Mouse (Mus musculus): ENCODE measurements around the gene Pde5a. TPM values are rescaled to one million over a fixed set of nuclear protein-coding genes. Genes with fewer than 3 reads are reported as not detected.

Pde5a gene
- polyA plus RNA-seq, 1 experiment from 2014 or later, result 2.4 TPM

DNA sequence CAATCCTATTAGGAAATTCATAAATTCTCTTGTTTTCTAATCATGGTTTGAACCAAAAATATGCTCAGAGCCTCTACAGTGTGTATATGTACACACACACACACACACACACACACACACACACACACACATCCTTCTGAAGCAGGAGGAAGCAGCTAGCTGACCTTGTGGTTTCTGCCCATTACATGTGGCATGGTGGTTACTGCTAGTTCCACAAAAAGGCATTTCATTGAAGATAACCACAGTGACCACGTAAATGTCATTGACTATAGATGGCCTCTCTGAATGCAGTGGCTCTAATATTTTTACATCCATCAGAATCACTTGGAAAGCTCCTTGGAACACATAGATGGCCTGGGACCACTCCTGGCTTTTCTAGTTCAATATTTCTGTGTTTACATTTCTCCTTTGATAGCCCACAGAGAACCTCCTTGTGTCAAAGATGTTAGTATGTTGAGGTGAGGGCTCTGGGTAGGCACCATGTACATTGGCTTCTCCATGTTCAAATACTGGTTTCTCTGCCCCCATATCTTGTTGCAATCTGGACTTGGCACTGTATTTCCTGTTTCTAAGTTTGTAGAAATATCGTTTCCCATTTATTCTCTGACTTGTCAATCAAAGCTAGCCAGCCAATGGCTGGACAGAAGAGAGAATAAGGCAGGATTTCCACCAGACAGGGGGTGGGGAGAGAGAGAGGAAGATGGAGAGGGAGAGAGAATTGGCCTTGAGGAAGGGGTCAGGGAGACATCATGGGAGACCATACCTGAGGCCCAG is 81.5 kb downstream of the Pde5a start:
- Histone ChIP-seq H3K4me2 (no peak overlapping the region), H3K4me1 (replicated peaks) (peaks cover 4% of the 10 kb centered on the region), H3K27me3 (replicated peaks) (no peaks in the 10 kb centered on the region), H3K9me3 (replicated peaks) (no peaks in the 10 kb centered on the region), H3K36me3 (no peaks in the 10 kb centered on the region), H3K9ac (no peak overlapping the region), H3K27ac (ENCODE audit: poor library complexity, severe bottlenecking) (no peak overlapping the region), H3K4me3 (no peak overlapping the region)
- 78% methylated on average over 2 of the region's 2 CpGs for WGBS
- ATAC-seq (ENCODE audit: insufficient number of reproducible peaks, low FRiP score), result no peak

DNA sequence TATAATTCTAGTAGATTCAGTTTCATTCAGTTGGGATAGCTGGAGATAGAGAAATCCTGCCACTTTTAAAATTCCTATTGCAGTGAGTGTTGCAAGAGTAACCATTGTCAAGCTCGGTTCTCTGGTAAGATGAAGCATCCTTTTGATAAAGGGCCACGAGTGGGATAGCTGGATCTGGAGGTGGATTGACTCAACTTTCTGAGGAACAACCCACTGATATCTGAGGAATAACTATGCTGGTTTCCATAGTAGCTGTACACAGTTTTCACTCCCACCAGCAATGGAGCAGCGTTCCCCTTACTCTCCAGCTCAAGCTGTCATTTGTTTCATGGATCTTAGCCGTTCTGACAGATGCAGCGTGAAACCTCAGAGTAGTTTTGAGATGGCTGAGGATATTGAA is 82.2 kb downstream of the Pde5a start:
- no peak for ATAC-seq (ENCODE audit: insufficient number of reproducible peaks, low FRiP score)
- no peak overlapping the region for H3K4me3 ChIP-seq
- peaks cover 4% of the 10 kb centered on the region for H3K4me1 ChIP-seq (replicated peaks)
- no peak overlapping the region for H3K4me2 ChIP-seq
- 83% methylated on average over 5 of the region's 5 CpGs for WGBS
- no peaks in the 10 kb centered on the region for H3K27me3 ChIP-seq (replicated peaks)
- no peaks in the 10 kb centered on the region for H3K9me3 ChIP-seq (replicated peaks)
- H3K27ac ChIP-seq (ENCODE audit: poor library complexity, severe bottlenecking), result no peak overlapping the region
- no peak overlapping the region for H3K9ac ChIP-seq
- H3K36me3 ChIP-seq, result no peaks in the 10 kb centered on the region

DNA sequence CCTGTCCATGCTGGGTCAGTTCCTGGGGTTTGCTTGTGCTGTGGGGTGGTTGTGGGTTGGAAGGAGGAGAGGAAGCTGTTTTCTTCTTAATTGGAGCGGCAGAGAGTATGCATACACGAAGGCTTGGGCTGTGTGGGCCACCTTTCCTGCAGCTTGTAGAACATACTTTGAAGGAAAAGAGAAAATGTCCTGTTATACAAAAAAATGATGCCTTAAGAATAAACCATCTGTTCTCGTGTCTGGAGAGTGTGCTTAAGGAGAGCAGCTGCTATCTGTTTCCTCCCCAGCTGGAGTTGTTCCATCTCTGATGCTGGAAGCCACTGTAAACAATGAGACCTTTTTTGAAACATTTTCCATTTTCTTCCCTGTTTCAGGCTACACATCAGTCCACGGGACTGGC is 85.8 kb downstream of the Pde5a start:
- Histone ChIP-seq H3K36me3 (no peaks in the 10 kb centered on the region), H3K27me3 (replicated peaks) (no peaks in the 10 kb centered on the region), H3K9ac (no peak overlapping the region), H3K4me3 (no peak overlapping the region), H3K4me2 (no peak overlapping the region), H3K27ac (ENCODE audit: poor library complexity, severe bottlenecking) (0 out of 2 replicates have a peak overlapping the region, but pooled peaks have one; percentile 8), H3K4me1 (replicated peaks) (peaks cover 8% of the 10 kb centered on the region), H3K9me3 (replicated peaks) (no peaks in the 10 kb centered on the region)
- no peak; the same call in 1 of the 2 replicates for ATAC-seq (ENCODE audit: insufficient number of reproducible peaks, low FRiP score)
- 53% methylated on average over 4 of the region's 4 CpGs for WGBS

DNA sequence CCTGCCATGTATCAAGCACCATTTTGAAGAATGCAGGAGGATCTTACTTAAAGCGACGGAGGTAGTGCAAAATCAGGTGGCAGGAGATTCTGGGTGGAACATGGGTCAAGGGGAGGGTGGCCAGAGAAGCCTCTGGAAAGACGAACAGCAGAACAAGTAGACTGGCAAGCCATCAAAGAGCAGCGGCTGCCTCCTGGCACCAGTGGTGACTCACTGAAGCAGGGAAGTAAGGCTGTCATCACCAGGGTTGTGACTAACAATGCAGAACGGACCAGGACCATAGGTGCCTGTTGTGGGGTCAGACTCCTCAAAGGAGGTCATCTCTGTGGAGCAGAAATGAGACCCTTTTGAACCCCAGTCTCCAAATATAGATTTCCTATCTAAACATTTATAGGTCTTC is 89.5 kb downstream of the Pde5a start:
- no peaks in the 10 kb centered on the region for H3K36me3 ChIP-seq
- H3K9me3 ChIP-seq (replicated peaks), result no peaks in the 10 kb centered on the region
- WGBS, result 39% methylated on average over 5 of the region's 5 CpGs
- no peak overlapping the region for H3K4me2 ChIP-seq
- H3K4me3 ChIP-seq, result no peak overlapping the region
- H3K4me1 ChIP-seq (replicated peaks), result peaks cover 8% of the 10 kb centered on the region
- H3K27ac ChIP-seq (ENCODE audit: poor library complexity, severe bottlenecking), result no peak overlapping the region
- H3K9ac ChIP-seq, result no peak overlapping the region
- no peak for ATAC-seq (ENCODE audit: insufficient number of reproducible peaks, low FRiP score)
- H3K27me3 ChIP-seq (replicated peaks), result no peaks in the 10 kb centered on the region

DNA sequence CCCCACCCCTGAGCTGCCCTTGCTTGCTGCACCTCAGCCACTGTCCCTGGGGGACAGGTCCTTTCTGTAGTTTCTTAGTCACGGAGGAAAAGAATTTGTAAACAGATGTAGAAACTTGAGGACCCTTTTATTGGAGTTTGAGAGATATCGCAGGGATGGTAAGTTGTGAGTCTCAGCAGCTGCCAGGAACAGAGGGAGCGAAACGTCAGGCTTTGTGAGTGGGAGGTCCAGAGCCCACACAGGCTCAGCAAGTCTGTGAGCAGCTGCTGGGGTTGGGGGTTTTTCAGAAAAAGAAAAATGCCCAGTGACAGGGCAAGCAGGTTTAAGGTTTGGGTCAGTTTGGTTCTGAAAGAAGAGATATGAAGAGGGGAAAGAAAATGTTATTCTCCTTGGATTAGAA is 92.0 kb downstream of the Pde5a start:
- no peak for ATAC-seq (ENCODE audit: insufficient number of reproducible peaks, low FRiP score)
- no peaks in the 10 kb centered on the region for H3K27me3 ChIP-seq (replicated peaks)
- 0 out of 2 replicates have a peak, but pooled peaks cover under 1% of the 10 kb centered on the region for H3K9me3 ChIP-seq (replicated peaks)
- H3K4me1 ChIP-seq (replicated peaks), result peaks cover 5% of the 10 kb centered on the region; the same call in 1 of the 2 replicates
- H3K9ac ChIP-seq, result no peak overlapping the region
- no peaks in the 10 kb centered on the region for H3K36me3 ChIP-seq
- H3K27ac ChIP-seq (ENCODE audit: poor library complexity, severe bottlenecking), result no peak overlapping the region
- H3K4me2 ChIP-seq, result no peak overlapping the region
- WGBS, result 49% methylated on average over 4 of the region's 4 CpGs
- no peak overlapping the region for H3K4me3 ChIP-seq

DNA sequence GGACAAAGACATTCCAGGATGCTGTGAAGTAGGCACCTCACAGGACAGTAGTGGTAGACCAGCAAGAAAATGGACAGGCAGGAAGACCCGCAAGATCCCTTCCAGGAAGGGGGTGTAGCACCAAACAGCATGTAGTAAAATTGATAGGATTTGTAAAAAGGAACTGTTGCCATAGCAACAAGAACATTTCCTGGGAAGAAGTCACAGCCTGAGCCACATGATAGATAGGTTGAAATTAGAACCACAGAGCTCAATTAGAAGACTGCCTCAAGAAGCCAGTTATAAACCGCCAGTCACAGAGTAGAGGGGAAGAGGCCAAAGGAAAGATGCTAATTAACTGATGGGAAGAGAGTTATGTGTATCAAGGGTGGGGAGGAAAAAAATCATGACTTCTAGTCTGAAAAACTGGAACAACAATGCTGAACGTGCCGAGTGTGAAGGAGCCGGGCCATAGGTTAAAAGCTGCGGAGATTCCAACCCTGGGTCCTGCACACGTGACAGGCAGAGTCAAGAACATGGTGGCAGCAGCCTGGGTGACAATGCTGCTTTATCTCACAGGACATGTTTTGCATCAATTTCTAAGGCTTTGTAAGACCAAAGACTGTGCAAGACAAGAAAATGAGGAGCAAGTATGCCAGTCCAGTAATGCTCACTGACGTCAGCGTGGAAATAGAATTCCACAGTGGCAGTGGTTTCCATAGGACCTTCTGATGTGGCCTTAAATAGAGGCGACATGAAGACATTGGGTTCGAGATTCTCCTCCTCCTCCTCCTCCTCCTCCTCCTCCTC is 99.7 kb downstream of the Pde5a start:
- H3K36me3 ChIP-seq, result 0 out of 2 replicates have a peak, but pooled peaks cover 6% of the 10 kb centered on the region
- 86% methylated on average over 11 of the region's 11 CpGs for WGBS

DNA sequence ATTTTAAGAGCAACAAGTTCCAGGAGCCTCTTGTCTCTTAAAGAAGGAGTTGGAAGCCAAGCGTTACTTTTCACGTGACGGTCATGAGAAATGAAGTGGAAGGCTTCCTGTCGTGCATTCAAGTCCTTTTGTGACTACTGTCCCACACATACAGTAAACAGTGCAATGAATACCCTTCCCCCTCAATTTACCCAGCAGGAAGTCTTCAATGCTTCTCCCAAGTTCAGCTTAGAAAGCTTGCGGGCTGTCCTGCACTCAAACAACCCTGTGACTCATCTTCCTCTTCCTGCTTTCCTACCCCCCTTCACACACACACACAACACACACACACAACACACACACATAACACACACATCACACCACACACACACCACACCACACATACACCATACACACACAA is 105.8 kb downstream of the Pde5a start:
- H3K4me3 ChIP-seq, result no peak overlapping the region
- no peak for ATAC-seq (ENCODE audit: insufficient number of reproducible peaks, low FRiP score)
- H3K36me3 ChIP-seq, result no peaks in the 10 kb centered on the region
- H3K9me3 ChIP-seq (replicated peaks), result no peaks in the 10 kb centered on the region
- no peak overlapping the region for H3K9ac ChIP-seq
- 0 out of 2 replicates have a peak, but pooled peaks cover 4% of the 10 kb centered on the region for H3K4me1 ChIP-seq (replicated peaks)
- H3K27ac ChIP-seq (ENCODE audit: poor library complexity, severe bottlenecking), result no peak overlapping the region
- 72% methylated on average over 5 of the region's 5 CpGs for WGBS
- H3K27me3 ChIP-seq (replicated peaks), result no peaks in the 10 kb centered on the region
- no peak overlapping the region for H3K4me2 ChIP-seq

More for the DNA sequence above, 99.7 kb downstream of the Pde5a start:
- Histone ChIP-seq H3K4me2 (no peak overlapping the region), H3K4me1 (replicated peaks) (no peaks in the 10 kb centered on the region), H3K9me3 (replicated peaks) (0 out of 2 replicates have a peak, but pooled peaks cover 2% of the 10 kb centered on the region), H3K4me3 (no peak overlapping the region), H3K27ac (ENCODE audit: poor library complexity, severe bottlenecking) (no peak overlapping the region), H3K9ac (no peak overlapping the region), H3K27me3 (replicated peaks) (no peaks in the 10 kb centered on the region)
- ATAC-seq (ENCODE audit: insufficient number of reproducible peaks, low FRiP score), result no peak

DNA sequence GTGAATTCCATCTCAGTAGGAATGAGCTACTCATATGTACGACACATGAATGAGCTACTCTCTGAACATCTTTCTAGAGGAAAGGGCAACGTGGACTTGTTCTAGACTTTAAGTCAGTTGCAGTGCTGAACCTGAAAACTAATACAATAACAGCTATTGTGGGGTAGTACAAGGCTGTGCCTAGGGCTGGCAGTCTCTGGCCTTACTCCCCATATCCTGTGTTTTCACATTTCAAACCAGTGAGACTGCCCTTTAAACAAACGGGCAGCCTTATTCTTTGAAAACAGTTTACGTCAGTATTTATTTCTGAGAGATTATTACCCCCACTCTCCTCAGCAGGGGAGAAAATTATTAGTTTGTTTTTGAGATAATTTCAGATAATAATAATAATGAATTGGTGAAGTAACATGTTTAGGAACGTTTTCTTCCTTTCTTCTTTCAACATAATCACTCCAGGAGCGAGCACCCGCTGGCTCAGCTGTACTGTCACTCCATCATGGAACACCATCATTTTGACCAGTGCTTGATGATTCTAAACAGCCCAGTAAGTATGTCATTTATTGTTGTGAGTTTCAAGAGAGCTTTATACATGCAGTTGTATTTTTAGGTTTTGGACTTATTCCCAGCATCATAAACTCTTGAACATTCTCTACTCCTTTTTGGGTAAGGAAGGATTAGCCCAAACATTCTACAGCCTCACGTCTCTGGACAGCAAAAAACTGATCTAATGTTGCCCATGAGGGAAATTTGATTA is 106.5 kb downstream of the Pde5a start:
- no peaks in the 10 kb centered on the region for H3K27me3 ChIP-seq (replicated peaks)
- H3K27ac ChIP-seq (ENCODE audit: poor library complexity, severe bottlenecking), result no peak overlapping the region
- no peak for ATAC-seq (ENCODE audit: insufficient number of reproducible peaks, low FRiP score)
- 74% methylated on average over 8 of the region's 8 CpGs for WGBS
- H3K9me3 ChIP-seq (replicated peaks), result no peaks in the 10 kb centered on the region
- H3K4me1 ChIP-seq (replicated peaks), result 0 out of 2 replicates have a peak, but pooled peaks cover 4% of the 10 kb centered on the region
- no peak overlapping the region for H3K4me3 ChIP-seq
- H3K4me2 ChIP-seq, result no peak overlapping the region
- H3K9ac ChIP-seq, result no peak overlapping the region
- H3K36me3 ChIP-seq, result no peaks in the 10 kb centered on the region

DNA sequence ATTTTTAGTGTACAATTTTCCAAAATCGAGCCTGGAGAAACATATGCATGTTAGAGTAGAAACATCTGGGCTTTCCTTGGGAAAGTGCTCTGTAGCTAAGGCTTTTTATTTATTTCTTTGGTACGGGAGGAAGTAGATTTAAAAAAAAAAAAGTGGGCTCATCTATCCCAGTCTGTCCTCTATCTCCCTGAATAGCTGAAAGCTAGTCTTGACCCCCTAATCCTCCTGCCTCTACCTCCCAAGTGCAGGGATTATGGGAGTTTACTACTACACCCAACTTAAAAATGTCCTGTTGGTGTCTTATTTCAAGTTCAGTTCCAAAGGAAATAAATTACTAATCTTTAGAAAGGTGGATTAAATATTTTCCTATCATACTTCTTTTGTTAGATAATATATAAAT is 108.9 kb downstream of the Pde5a start:
- ATAC-seq (ENCODE audit: insufficient number of reproducible peaks, low FRiP score), result no peak
- Histone ChIP-seq H3K27ac (ENCODE audit: poor library complexity, severe bottlenecking) (no peak overlapping the region), H3K4me2 (no peak overlapping the region), H3K27me3 (replicated peaks) (no peaks in the 10 kb centered on the region), H3K4me1 (replicated peaks) (0 out of 2 replicates have a peak, but pooled peaks cover 4% of the 10 kb centered on the region), H3K9ac (no peak overlapping the region), H3K36me3 (no peaks in the 10 kb centered on the region), H3K4me3 (no peak overlapping the region), H3K9me3 (replicated peaks) (no peaks in the 10 kb centered on the region)
- 72% methylated on average over 2 of the region's 2 CpGs for WGBS

DNA sequence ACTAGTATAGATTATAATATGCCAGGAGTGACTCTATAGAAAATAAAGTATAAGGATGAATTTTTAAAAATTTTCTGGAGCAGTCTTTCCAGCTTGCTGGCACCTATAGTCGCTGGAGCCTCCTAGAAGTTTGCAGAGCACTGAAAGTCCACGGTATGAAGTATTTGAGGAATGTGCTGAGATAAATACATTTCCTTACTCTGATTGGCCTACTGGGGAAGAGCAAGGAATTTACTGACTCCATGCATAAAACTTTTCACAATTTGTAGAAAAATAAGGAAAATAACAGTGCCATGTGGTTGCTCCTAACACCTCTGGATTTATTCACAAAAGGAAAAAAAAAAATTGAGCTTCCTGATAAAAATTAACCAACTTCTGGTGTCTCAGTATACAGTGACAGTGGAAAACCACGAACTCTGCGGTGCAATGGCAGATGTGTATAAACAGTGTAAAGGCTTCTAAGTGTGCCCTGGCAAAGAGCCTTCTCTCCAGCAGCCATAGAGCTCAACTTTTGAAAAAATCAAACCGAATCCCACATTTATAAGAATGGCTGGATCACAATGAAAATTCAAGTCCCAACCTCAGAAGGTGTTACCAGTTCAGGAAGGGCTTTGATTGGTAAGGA is 119.8 kb downstream of the Pde5a start:
- ATAC-seq (ENCODE audit: insufficient number of reproducible peaks, low FRiP score), result no peak
- H3K27ac ChIP-seq (ENCODE audit: poor library complexity, severe bottlenecking), result no peak overlapping the region; the same call in 1 of the 2 replicates
- WGBS, result 50% methylated on average over 5 of the region's 5 CpGs

More for the DNA sequence above, 119.8 kb downstream of the Pde5a start:
- Histone ChIP-seq H3K9ac (no peak overlapping the region), H3K4me3 (no peak overlapping the region), H3K4me1 (replicated peaks) (0 out of 2 replicates have a peak, but pooled peaks cover 3% of the 10 kb centered on the region), H3K9me3 (replicated peaks) (0 out of 2 replicates have a peak, but pooled peaks cover 3% of the 10 kb centered on the region), H3K36me3 (peaks cover 6% of the 10 kb centered on the region; the same call in 1 of the 2 replicates), H3K4me2 (no peak overlapping the region), H3K27me3 (replicated peaks) (no peaks in the 10 kb centered on the region)
